Mouse (Mus musculus) olfactory bulb, adult 2 months (tissue): Measurements from ENCODE around the gene Plekho2.

Source experiments
- CTCF ChIP-seq: fragments of 200-500 bp; IDR thresholded peaks from 2 replicates; pipeline ENCODE4 v1.5.1; 2012; ENCODE audit warnings: low read depth, mild to moderate bottlenecking, low read length, moderate library complexity; ENCODE audit not compliant: insufficient read depth
- POLR2A ChIP-seq: fragments of 200-500 bp; IDR thresholded peaks from 2 replicates; pipeline ENCODE4 v1.6.1; 2012; ENCODE audit warnings: mild to moderate bottlenecking, low read depth, low read length, moderate library complexity; ENCODE audit not compliant: insufficient read depth

DNA sequence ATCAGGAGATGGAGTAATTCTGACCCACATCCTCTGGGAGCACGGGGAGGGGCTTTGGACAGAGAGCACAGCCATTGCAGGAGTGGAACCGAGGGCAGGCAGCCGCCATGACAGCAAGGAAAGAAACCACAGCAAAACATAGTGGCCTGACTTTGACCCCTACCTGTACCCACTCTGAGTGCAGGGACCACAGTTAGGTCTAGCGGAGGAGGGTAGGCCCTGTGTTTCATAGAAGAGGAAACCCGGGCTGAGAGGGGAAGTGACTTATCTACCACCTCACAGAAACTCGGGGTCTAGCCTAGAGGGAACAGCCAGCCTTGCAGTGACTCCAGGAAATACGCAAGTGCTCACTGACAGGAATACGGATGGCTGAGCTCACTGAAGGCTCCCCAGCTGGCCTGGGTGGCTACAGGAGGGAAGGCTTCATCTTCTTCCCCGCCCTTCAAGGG lies 1.0 kb downstream of the Plekho2 start:
- TF ChIP-seq CTCF: no peak
- TF ChIP-seq POLR2A: no peak
